Comparison of ENCODE assay signal across 17 mouse cellular contexts in the genomic region with DNA sequence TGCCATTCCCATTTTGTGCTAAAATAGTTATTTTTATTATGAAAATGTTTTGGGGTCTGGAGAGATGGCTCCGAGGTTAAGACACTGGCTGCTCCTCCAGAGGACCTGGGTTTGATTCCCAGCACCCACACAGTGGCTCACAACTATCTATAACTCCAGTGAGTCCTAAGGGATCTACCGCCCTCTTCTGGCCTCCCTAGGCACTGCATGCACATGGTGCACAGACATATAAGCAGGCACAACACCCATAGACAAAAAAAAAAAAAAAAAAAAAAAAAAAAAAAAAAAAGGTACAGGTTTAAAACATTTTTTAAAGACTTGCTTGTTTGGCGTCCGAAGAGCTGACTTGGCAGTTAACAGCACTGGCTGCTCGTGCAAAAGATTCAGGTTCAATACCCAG.
DNase-seq lines count a peak whose midpoint lies in the region; ATAC-seq and TF ChIP-seq lines count a peak whose summit lies in the region.
"Had no signal": no experiment of that assay in that cellular context is flagged by ENCODE, and none has a peak within 500 bp of the region (broad histone marks: within the 10 kb centered on the region; RNA-seq: fewer than 3 reads in every experiment).

No protein-coding gene starts in this region.

- no peak overlapping the region for H3K9ac ChIP-seq in heart, adult 2 months (ENCODE audit: low read depth, low read length)
- H3K9ac ChIP-seq in lung, embryonic 14.5 days: no peak overlapping the region
- H3K9ac ChIP-seq in ES-Bruce4 (ENCODE audit: low read depth, poor library complexity, severe bottlenecking): no peak overlapping the region
- H3K9ac ChIP-seq: hindbrain, embryonic 14.5 days; stomach, embryonic 15.5 days had no signal

- intact Hi-C loops in heart, adult 2 months (cut with DNase I): no loop called here
- intact Hi-C loops in heart, postnatal 10 days (cut with DNase I): no loop called here

- no peak overlapping the region for H3K27ac ChIP-seq in heart, adult 2 months
- H3K27ac ChIP-seq in lung, embryonic 14.5 days (ENCODE audit: low read depth): no peak overlapping the region
- no peak overlapping the region for H3K27ac ChIP-seq in ES-Bruce4 (ENCODE audit: insufficient read depth, low read length)
- H3K27ac ChIP-seq: hindbrain, embryonic 14.5 days; stomach, embryonic 15.5 days had no signal

- H3K27me3 ChIP-seq in heart, adult 2 months (ENCODE audit: control insufficient read depth, insufficient read depth, low read length): no peaks in the 10 kb centered on the region
- no peaks in the 10 kb centered on the region for H3K27me3 ChIP-seq in lung, embryonic 14.5 days (ENCODE audit: insufficient read depth, low read length)
- no peaks in the 10 kb centered on the region; the same call in 1 of the 2 replicates for H3K27me3 ChIP-seq in ES-Bruce4 (ENCODE audit: control insufficient read depth, insufficient read depth, low read length, poor library complexity, severe bottlenecking)
- H3K27me3 ChIP-seq: stomach, embryonic 15.5 days had no signal

- no peak overlapping the region for H3K4me3 ChIP-seq in heart, adult 2 months
- H3K4me3 ChIP-seq in lung, embryonic 14.5 days (ENCODE audit: low read depth, low read length): no peak overlapping the region
- no peak overlapping the region for H3K4me3 ChIP-seq in ES-Bruce4 (ENCODE audit: low read depth, low read length)
- H3K4me3 ChIP-seq: myocyte; stomach, embryonic 15.5 days had no signal

- no peaks in the 10 kb centered on the region for H3K79me2 ChIP-seq in heart, adult 2 months (replicated peaks; ENCODE audit: control insufficient read depth, insufficient read depth, low read length)

- H3K36me3 ChIP-seq in heart, adult 2 months (ENCODE audit: control insufficient read depth, insufficient read depth, low read length): no peaks in the 10 kb centered on the region
- H3K36me3 ChIP-seq in lung, embryonic 14.5 days (ENCODE audit: insufficient read depth): no peaks in the 10 kb centered on the region
- H3K36me3 ChIP-seq in ES-Bruce4 (ENCODE audit: control insufficient read depth, insufficient read depth, low read length, poor library complexity, severe bottlenecking): no peaks in the 10 kb centered on the region
- H3K36me3 ChIP-seq: stomach, embryonic 15.5 days had no signal

- 81% methylated on average over 5 of the region's 5 CpGs for WGBS in heart, adult 2 months
- WGBS in lung, embryonic 14.5 days: 77% methylated on average over 5 of the region's 5 CpGs

- TF ChIP-seq POLR2A in heart, adult 2 months (IDR thresholded peaks at IDR 0.05; ENCODE audit: insufficient read depth, low read depth, low read length): no peak
- TF ChIP-seq POLR2A in ES-Bruce4 (IDR thresholded peaks at IDR 0.05; ENCODE audit: insufficient read depth, low read length): no peak
- TF ChIP-seq POLR2A in brain, embryonic 14.5 days (IDR thresholded peaks at IDR 0.05; ENCODE audit: borderline replicate concordance, extremely low read depth, insufficient read depth, insufficient read length, poor library complexity, severe bottlenecking): no peak

- TF ChIP-seq EP300 in heart, adult 2 months (IDR thresholded peaks at IDR 0.05; ENCODE audit: insufficient read depth, low read depth, low read length): no peak
- no peak for TF ChIP-seq EP300 in ES-Bruce4 (IDR thresholded peaks at IDR 0.05; ENCODE audit: insufficient read depth, low read depth, low read length)

- H3K9me3 ChIP-seq in lung, embryonic 14.5 days (ENCODE audit: low read depth, low read length): no peaks in the 10 kb centered on the region
- H3K9me3 ChIP-seq in ES-Bruce4 (replicated peaks; ENCODE audit: control insufficient read depth, insufficient read depth, low read length, poor library complexity, severe bottlenecking): no peaks in the 10 kb centered on the region
- H3K9me3 ChIP-seq: stomach, embryonic 15.5 days had no signal

- no peaks in the 10 kb centered on the region for H3K4me1 ChIP-seq in heart, adult 2 months (ENCODE audit: control insufficient read depth, insufficient read depth, low read length)
- no peaks in the 10 kb centered on the region for H3K4me1 ChIP-seq in lung, embryonic 14.5 days (ENCODE audit: insufficient read depth)
- H3K4me1 ChIP-seq in ES-Bruce4 (ENCODE audit: control insufficient read depth, insufficient read depth, low read length): no peaks in the 10 kb centered on the region
- H3K4me1 ChIP-seq: stomach, embryonic 15.5 days had no signal

- DNase-seq in heart, adult 2 months: no peak
- DNase-seq in heart, postnatal 10 days: no peak
- DNase-seq in lung, embryonic 14.5 days: no peak
- DNase-seq in lung, adult 18-20 months: no peak
- no peak for DNase-seq in brain, embryonic 14.5 days (ENCODE audit: low read depth)
- no peak for DNase-seq in T-cell, adult 2 months (ENCODE audit: low spot score)
- DNase-seq: adrenal gland, adult 8-10 months; cerebellum, adult 9-11 months; heart, postnatal 14 days; kidney, adult 8-10 months had no signal

- H3K4me2 ChIP-seq in lung, embryonic 14.5 days: no peak overlapping the region
- H3K4me2 ChIP-seq: hindbrain, embryonic 14.5 days; midbrain, embryonic 11.5 days; stomach, embryonic 15.5 days had no signal

- ATAC-seq in lung, embryonic 14.5 days (ENCODE audit: insufficient read depth): no peak
- ATAC-seq in cerebellum, adult (ENCODE audit: insufficient number of reproducible peaks, low FRiP score, low TSS enrichment): no peak
- ATAC-seq: forebrain, embryonic 14.5 days had no signal

- 0 out of 2 replicates have a peak, but pooled peaks have one; percentile 15 for TF ChIP-seq CTCF in heart, adult 2 months (IDR thresholded peaks at IDR 0.05)
- peak; percentile 28; the same call in 1 of the 2 replicates for TF ChIP-seq CTCF in lung, embryonic 14.5 days (IDR thresholded peaks at IDR 0.05; ENCODE audit: low read depth)
- TF ChIP-seq CTCF in ES-Bruce4 (IDR thresholded peaks at IDR 0.05; ENCODE audit: low read depth, low read length): peak; percentile 42
- TF ChIP-seq CTCF in brain, embryonic 14.5 days (IDR thresholded peaks at IDR 0.05; ENCODE audit: borderline replicate concordance, extremely low read depth, insufficient read depth, insufficient read length): 0 out of 2 replicates have a peak, but pooled peaks have one; percentile 12
